Mouse (Mus musculus): Measurements from ENCODE around the gene Wnt9a. TPM values are rescaled to one million over a fixed set of nuclear protein-coding genes. Genes with fewer than 3 reads are reported as not detected.

The Wnt9a gene
- polyA plus RNA-seq, 1 experiment from 2014 or later = 7.3 TPM

DNA sequence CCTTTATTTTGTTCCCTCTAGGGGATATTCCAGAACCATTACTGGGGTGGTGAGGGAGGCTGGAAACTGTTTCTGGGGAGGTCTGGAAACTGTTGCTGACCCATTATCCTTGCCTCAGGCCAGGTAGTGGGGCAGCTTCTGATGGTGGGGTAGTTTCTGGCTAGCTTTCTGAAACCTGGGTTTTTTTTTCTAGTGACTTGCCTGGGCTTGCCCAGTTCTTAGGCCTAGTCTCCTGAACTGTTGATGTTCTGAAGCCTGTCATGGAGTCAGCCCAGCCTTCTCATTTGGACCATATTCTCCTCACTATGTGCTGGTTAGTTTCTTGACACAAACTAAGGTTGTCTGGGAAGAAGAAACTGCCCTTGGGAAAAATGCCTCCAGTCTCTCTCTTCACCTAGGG is 72.8 kb downstream of the Wnt9a start:
- Histone ChIP-seq H3K36me3 (no peaks in the 10 kb centered on the region), H3K9ac (replicated peaks) (no peak overlapping the region), H3K4me2 (replicated peaks) (no peak overlapping the region), H3K27ac (replicated peaks) (no peak overlapping the region), H3K27me3 (no peaks in the 10 kb centered on the region), H3K9me3 (no peaks in the 10 kb centered on the region), H3K4me1 (0 out of 2 replicates have a peak, but pooled peaks cover 3% of the 10 kb centered on the region), H3K4me3 (no peak overlapping the region)
- no peak for ATAC-seq (ENCODE audit: low FRiP score, low read depth)

Small RNAs within 50 kb of the gene (microRNA-seq; reads per million reads assigned to microRNA genes)
- not detected for gene Gm24756

Other genes starting within 250 kb of the Wnt9a start
- 0.08 and 0.14 TPM in 2 replicates for gene Obscn, start 170.5 kb upstream of the Wnt9a start, polyA plus RNA-seq (2016; fragmentation: Nextera tagmentation; extraction: Ambion mirVana)
- 6.2 and 7.3 TPM in 2 replicates for gene Iba57, start 143.2 kb upstream of the Wnt9a start, polyA plus RNA-seq (2016; fragmentation: Nextera tagmentation; extraction: Ambion mirVana)
- 0.10 TPM in 2 replicates for gene Gjc2, start 123.7 kb upstream of the Wnt9a start, polyA plus RNA-seq (2016; fragmentation: Nextera tagmentation; extraction: Ambion mirVana)
- gene Guk1, start 114.7 kb upstream of the Wnt9a start, polyA plus RNA-seq (2016; fragmentation: Nextera tagmentation; extraction: Ambion mirVana) = 83.8 and 95.1 TPM in 2 replicates
- 84.3 and 89.4 TPM in 2 replicates for gene Mrpl55, start 104.4 kb upstream of the Wnt9a start, polyA plus RNA-seq (2016; fragmentation: Nextera tagmentation; extraction: Ambion mirVana)
- gene 2310033P09Rik, start 98.6 kb upstream of the Wnt9a start, polyA plus RNA-seq (2016; fragmentation: Nextera tagmentation; extraction: Ambion mirVana) = 35.0 and 36.4 TPM in 2 replicates
- gene Arf1, start 78.7 kb upstream of the Wnt9a start, polyA plus RNA-seq (2016; fragmentation: Nextera tagmentation; extraction: Ambion mirVana) = 539 and 564 TPM in 2 replicates
- 2.0 and 3.7 TPM in 2 replicates for gene Wnt3a, start 16.2 kb upstream of the Wnt9a start, polyA plus RNA-seq (2016; fragmentation: Nextera tagmentation; extraction: Ambion mirVana)
- gene Prss38, start 68.7 kb downstream of the Wnt9a start, polyA plus RNA-seq (2016; fragmentation: Nextera tagmentation; extraction: Ambion mirVana) = 0.14 TPM in 1 of 2 replicates, not detected in the other
- 13.5 and 13.6 TPM in 2 replicates for gene Jmjd4, start 143.1 kb downstream of the Wnt9a start, polyA plus RNA-seq (2016; fragmentation: Nextera tagmentation; extraction: Ambion mirVana)
- 180 and 189 TPM in 2 replicates for gene Snap47, start 144.3 kb downstream of the Wnt9a start, polyA plus RNA-seq (2016; fragmentation: Nextera tagmentation; extraction: Ambion mirVana)
- 11.3 and 12.0 TPM in 2 replicates for gene Zfp867, start 165.5 kb downstream of the Wnt9a start, polyA plus RNA-seq (2016; fragmentation: Nextera tagmentation; extraction: Ambion mirVana)
- 28.5 and 29.1 TPM in 2 replicates for gene Zkscan17, start 219.8 kb downstream of the Wnt9a start, polyA plus RNA-seq (2016; fragmentation: Nextera tagmentation; extraction: Ambion mirVana)
- gene Nlrp3, start 234.6 kb downstream of the Wnt9a start, polyA plus RNA-seq (2016; fragmentation: Nextera tagmentation; extraction: Ambion mirVana) = 0.18 TPM in 1 of 2 replicates, not detected in the other